Comparison of ENCODE assay signal across 23 mouse cellular contexts in the genomic region with DNA sequence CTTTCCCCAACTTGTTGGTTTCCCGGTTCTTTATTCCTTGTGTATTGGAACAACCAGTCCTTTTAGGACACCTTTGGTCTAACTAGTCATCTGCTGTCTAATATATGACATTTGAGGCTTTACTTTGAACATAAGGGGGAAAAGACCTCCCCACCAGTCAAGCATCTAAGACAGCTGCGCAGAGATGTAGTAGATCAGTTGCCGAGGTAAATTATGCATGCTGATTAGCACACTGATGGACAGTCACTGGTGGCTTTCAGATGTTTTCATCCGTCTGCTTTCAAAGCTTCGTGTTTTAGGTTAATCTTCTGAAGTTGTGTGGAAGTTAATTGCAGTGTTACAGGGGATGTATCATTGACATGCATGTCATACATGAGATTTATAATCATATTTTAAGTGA. TPM values are rescaled to one million over a fixed set of nuclear protein-coding genes. Genes with fewer than 3 reads are reported as not detected.
A peak's percentile ranks its signal among the peaks of the same experiment; 100 is the strongest.
DNase-seq lines count a peak whose midpoint lies in the region; ATAC-seq and TF ChIP-seq lines count a peak whose summit lies in the region.
"Had no signal": no experiment of that assay in that cellular context is flagged by ENCODE, and none has a peak within 500 bp of the region (broad histone marks: within the 10 kb centered on the region; RNA-seq: fewer than 3 reads in every experiment).

No protein-coding gene starts in this region.

- 34% methylated on average over 5 of the region's 5 CpGs for WGBS in forebrain, embryonic 15.5 days
- WGBS in forebrain, embryonic 11.5 days = 55% methylated on average over 5 of the region's 5 CpGs
- 78% methylated on average over 5 of the region's 5 CpGs for WGBS in limb, embryonic 14.5 days
- 77% methylated on average over 5 of the region's 5 CpGs for WGBS in limb, embryonic 10.5 days
- 42% methylated on average over 5 of the region's 5 CpGs for WGBS in neural tube, embryonic 15.5 days

- no peak for ATAC-seq in forebrain, embryonic 15.5 days (replicated peaks)
- no peak for ATAC-seq in forebrain, embryonic 11.5 days (replicated peaks; ENCODE audit: low FRiP score)
- ATAC-seq in limb, embryonic 14.5 days (ENCODE audit: low FRiP score, low read depth) = no peak
- ATAC-seq in neural tube, embryonic 15.5 days (ENCODE audit: low FRiP score) = no peak
- ATAC-seq: forebrain, postnatal 0 days; inflammation-experienced regulatory T-cells, adult 6 months had no signal

- DNase-seq in forebrain, embryonic 11.5 days (ENCODE audit: low spot score) = no peak
- DNase-seq in limb, embryonic 14.5 days (ENCODE audit: low spot score) = peak; percentile 63
- no peak for DNase-seq in limb, embryonic 10.5 days (ENCODE audit: low spot score)
- DNase-seq in neural tube, embryonic 10.5 days (ENCODE audit: extremely low spot score, low spot score) = no peak
- no peak for DNase-seq in cerebellum, adult 8-10 months
- no peak for DNase-seq in layer of hippocampus, adult 11-12 months (ENCODE audit: low spot score)
- DNase-seq: adrenal gland, postnatal 14 days; cerebellum, adult 11-12 months; forebrain, postnatal 0 days; gastrocnemius, postnatal 10 days; heart, postnatal 10 days; kidney, adult 2 months; kidney, postnatal 4 days; layer of hippocampus, postnatal 36 days; lung, embryonic 14.5 days; lung, postnatal 14 days; retina, postnatal 1 day; right cerebral cortex, postnatal 14 days had no signal

- no peak overlapping the region for H3K4me3 ChIP-seq in forebrain, embryonic 15.5 days
- no peak overlapping the region for H3K4me3 ChIP-seq in forebrain, embryonic 11.5 days (ENCODE audit: low read depth, low read length)
- no peak overlapping the region for H3K4me3 ChIP-seq in limb, embryonic 14.5 days (replicated peaks; ENCODE audit: low read length)
- no peak overlapping the region for H3K4me3 ChIP-seq in limb, embryonic 10.5 days
- H3K4me3 ChIP-seq in neural tube, embryonic 15.5 days (replicated peaks) = no peak overlapping the region
- H3K4me3 ChIP-seq: heart, embryonic 13.5 days; liver, embryonic 15.5 days had no signal

- TF ChIP-seq POLR2A in limb, embryonic 14.5 days (IDR thresholded peaks at IDR 0.05; ENCODE audit: borderline replicate concordance, extremely low read depth, insufficient read depth, insufficient read length) = no peak

- H3K9me3 ChIP-seq in forebrain, embryonic 15.5 days = no peaks in the 10 kb centered on the region
- H3K9me3 ChIP-seq in forebrain, embryonic 11.5 days (ENCODE audit: control insufficient read depth, low read length) = no peaks in the 10 kb centered on the region
- H3K9me3 ChIP-seq in limb, embryonic 14.5 days (ENCODE audit: control insufficient read depth, low read length) = no peaks in the 10 kb centered on the region
- H3K9me3 ChIP-seq in limb, embryonic 10.5 days (replicated peaks) = no peaks in the 10 kb centered on the region
- H3K9me3 ChIP-seq in neural tube, embryonic 15.5 days (replicated peaks) = no peaks in the 10 kb centered on the region
- H3K9me3 ChIP-seq: heart, embryonic 13.5 days; liver, embryonic 15.5 days had no signal

- H3K36me3 ChIP-seq in forebrain, embryonic 15.5 days = peaks cover 10% of the 10 kb centered on the region; the same call in 1 of the 2 replicates
- peaks cover 2% of the 10 kb centered on the region; the same call in 1 of the 2 replicates for H3K36me3 ChIP-seq in forebrain, embryonic 11.5 days (ENCODE audit: control insufficient read depth, insufficient read depth, low read length)
- H3K36me3 ChIP-seq in limb, embryonic 14.5 days (ENCODE audit: control insufficient read depth, insufficient read depth, low read length) = peaks cover 13% of the 10 kb centered on the region
- peaks cover 54% of the 10 kb centered on the region for H3K36me3 ChIP-seq in limb, embryonic 10.5 days
- peaks cover 13% of the 10 kb centered on the region; the same call in 1 of the 2 replicates for H3K36me3 ChIP-seq in neural tube, embryonic 15.5 days

- no peak overlapping the region for H3K4me2 ChIP-seq in forebrain, embryonic 15.5 days (replicated peaks)
- no peak overlapping the region for H3K4me2 ChIP-seq in forebrain, embryonic 11.5 days (ENCODE audit: low read depth, low read length, severe bottlenecking)
- no peak overlapping the region for H3K4me2 ChIP-seq in limb, embryonic 14.5 days (replicated peaks; ENCODE audit: low read depth, low read length, severe bottlenecking)
- no peak overlapping the region for H3K4me2 ChIP-seq in neural tube, embryonic 15.5 days
- H3K4me2 ChIP-seq: heart, embryonic 13.5 days; liver, embryonic 15.5 days; lung, embryonic 14.5 days had no signal

- peaks cover 40% of the 10 kb centered on the region for H3K4me1 ChIP-seq in forebrain, embryonic 15.5 days
- peaks cover 12% of the 10 kb centered on the region for H3K4me1 ChIP-seq in forebrain, embryonic 11.5 days (replicated peaks; ENCODE audit: control insufficient read depth, insufficient read depth, low read length)
- H3K4me1 ChIP-seq in limb, embryonic 14.5 days (ENCODE audit: control insufficient read depth, insufficient read depth, low read length) = peaks cover 21% of the 10 kb centered on the region
- H3K4me1 ChIP-seq in limb, embryonic 10.5 days = peaks cover 30% of the 10 kb centered on the region
- H3K4me1 ChIP-seq in neural tube, embryonic 15.5 days = peaks cover 38% of the 10 kb centered on the region

- H3K27ac ChIP-seq in forebrain, embryonic 15.5 days (replicated peaks) = 0 out of 2 replicates have a peak overlapping the region, but pooled peaks have one; percentile 3
- H3K27ac ChIP-seq in forebrain, embryonic 11.5 days (ENCODE audit: low read depth, low read length) = no peak overlapping the region
- H3K27ac ChIP-seq in limb, embryonic 14.5 days (replicated peaks; ENCODE audit: low read depth, low read length) = no peak overlapping the region
- no peak overlapping the region for H3K27ac ChIP-seq in limb, embryonic 10.5 days
- H3K27ac ChIP-seq in neural tube, embryonic 15.5 days (replicated peaks) = 0 out of 2 replicates have a peak overlapping the region, but pooled peaks have one; percentile 14
- H3K27ac ChIP-seq: heart, embryonic 13.5 days; liver, embryonic 15.5 days had no signal

- H3K27me3 ChIP-seq in forebrain, embryonic 15.5 days = no peaks in the 10 kb centered on the region
- H3K27me3 ChIP-seq in forebrain, embryonic 11.5 days (ENCODE audit: control insufficient read depth, insufficient read depth, low read length) = no peaks in the 10 kb centered on the region
- H3K27me3 ChIP-seq in limb, embryonic 14.5 days (ENCODE audit: control insufficient read depth, insufficient read depth, low read length) = no peaks in the 10 kb centered on the region
- H3K27me3 ChIP-seq in limb, embryonic 10.5 days (ENCODE audit: low read depth, poor library complexity, severe bottlenecking) = no peaks in the 10 kb centered on the region
- H3K27me3 ChIP-seq in neural tube, embryonic 15.5 days (replicated peaks) = no peaks in the 10 kb centered on the region
- H3K27me3 ChIP-seq: heart, embryonic 13.5 days; liver, embryonic 15.5 days had no signal

- H3K9ac ChIP-seq in forebrain, embryonic 15.5 days (replicated peaks) = no peak overlapping the region
- H3K9ac ChIP-seq in forebrain, embryonic 11.5 days (ENCODE audit: low read length) = no peak overlapping the region
- no peak overlapping the region for H3K9ac ChIP-seq in limb, embryonic 14.5 days (ENCODE audit: low read depth, low read length, severe bottlenecking)
- H3K9ac ChIP-seq in neural tube, embryonic 15.5 days (replicated peaks) = no peak overlapping the region
- H3K9ac ChIP-seq: forebrain, postnatal 0 days; heart, embryonic 13.5 days; liver, embryonic 15.5 days; lung, embryonic 14.5 days had no signal

RNA-seq across cellular contexts. Expression of a gene that starts 5.8 kb away (rescaled TPM):
- 34.6 and 39.9 TPM in 2 replicates for polyA plus RNA-seq in forebrain, embryonic 15.5 days (2015; fragmentation: Nextera tagmentation; extraction: Ambion mirVana)
- 39.9 and 43.6 TPM in 2 replicates for polyA plus RNA-seq in forebrain, embryonic 11.5 days (2014; fragmentation: Nextera tagmentation; extraction: Ambion mirVana)
- polyA plus RNA-seq in limb, embryonic 14.5 days (2012; rRNA removed) = 27.0 and 38.5 TPM in 2 replicates
- polyA plus RNA-seq in limb, embryonic 14.5 days (2014; fragmentation: Nextera tagmentation; extraction: Ambion mirVana) = 23.2 and 27.3 TPM in 2 replicates
- polyA plus RNA-seq in limb, embryonic 10.5 days (2016; fragmentation: Nextera tagmentation; extraction: Ambion mirVana) = 54.6 and 59.0 TPM in 2 replicates
- 41.6 and 43.7 TPM in 2 replicates for polyA plus RNA-seq in neural tube, embryonic 15.5 days (2015; fragmentation: Nextera tagmentation; extraction: Ambion mirVana)

Comparison
In these comparisons a context has a peak if more than half of its experiments do, and no peak if none do; other contexts are left out.
1. H3K27ac ChIP-seq: peak in forebrain, embryonic 15.5 days (single experiment) and neural tube, embryonic 15.5 days (single experiment); none in forebrain, embryonic 11.5 days (single experiment), limb, embryonic 14.5 days (single experiment) and limb, embryonic 10.5 days (single experiment).